Mouse (Mus musculus): ENCODE measurements around the gene Tpm3.

DNA sequence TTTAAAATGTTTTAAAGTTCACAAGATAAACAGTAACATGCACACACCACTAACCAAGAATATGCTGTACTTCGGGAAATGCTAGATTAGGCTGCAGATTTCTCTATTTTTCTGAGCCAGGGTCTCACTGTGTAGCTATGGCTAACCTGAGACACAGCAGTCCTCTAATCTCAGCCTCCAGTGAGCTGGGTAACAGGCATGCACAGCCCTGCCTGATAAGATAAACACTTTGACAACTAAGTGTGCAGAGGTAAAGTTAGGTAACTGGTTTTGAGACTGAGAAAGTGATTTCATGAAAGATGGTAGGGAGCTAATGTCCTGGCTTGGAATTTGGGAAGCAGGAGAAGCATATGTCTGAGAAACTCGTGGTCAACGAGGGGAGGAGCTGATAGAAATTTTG, 22.0 kb downstream of the Tpm3 start:
- no peak for TF ChIP-seq GATA1 (IDR thresholded peaks at IDR 0.05; ENCODE audit: borderline replicate concordance, low read length)
- TF ChIP-seq FLI1 (IDR thresholded peaks at IDR 0.05; ENCODE audit: low read length), result no peak

All from megakaryocyte, embryonic 14.5 days (primary cell).